Mouse (Mus musculus): ENCODE data around the gene Rnf126.

The Rnf126 gene

DNA sequence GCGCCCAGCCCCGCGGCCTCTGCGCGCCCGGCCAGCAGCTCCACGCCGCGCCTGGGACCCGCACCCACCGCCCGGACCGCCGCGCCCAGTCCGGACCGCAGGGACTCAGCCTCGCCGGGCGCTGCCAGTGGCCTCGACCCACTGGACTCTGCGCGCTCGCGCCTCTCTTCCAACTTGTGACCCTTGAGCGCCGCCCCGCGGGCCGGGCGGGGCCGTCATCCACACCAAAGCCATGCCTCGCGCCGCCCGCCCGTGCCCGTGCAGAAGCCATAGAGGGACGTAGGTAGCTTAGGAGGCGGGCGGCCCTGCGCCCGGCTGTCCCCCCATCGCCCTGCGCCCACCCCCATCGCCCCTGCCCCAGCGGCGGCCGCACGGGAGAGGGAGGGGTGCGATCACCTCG lies 31.4 kb downstream of the Rnf126 start:
- DNase-seq (ENCODE audit: extremely low read depth, low read depth) = no peak

DNA sequence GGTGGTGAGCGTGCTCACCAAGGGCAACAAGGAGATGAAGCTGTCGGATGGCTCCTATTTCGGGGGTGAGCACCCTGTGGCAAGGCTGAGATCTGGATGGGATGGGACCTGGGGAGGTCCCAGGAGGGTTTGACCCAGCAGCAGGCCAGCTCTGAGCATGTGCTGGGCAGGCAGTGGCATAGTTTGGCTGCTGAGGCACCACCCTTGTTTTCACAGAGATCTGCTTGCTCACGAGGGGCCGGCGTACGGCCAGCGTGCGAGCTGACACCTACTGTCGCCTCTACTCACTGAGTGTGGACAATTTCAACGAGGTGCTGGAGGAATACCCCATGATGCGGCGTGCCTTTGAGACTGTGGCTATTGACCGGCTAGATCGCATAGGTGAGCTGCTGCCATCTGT lies 32.9 kb downstream of the Rnf126 start:
- DNase-seq (ENCODE audit: extremely low read depth, low read depth) = no peak

DNA sequence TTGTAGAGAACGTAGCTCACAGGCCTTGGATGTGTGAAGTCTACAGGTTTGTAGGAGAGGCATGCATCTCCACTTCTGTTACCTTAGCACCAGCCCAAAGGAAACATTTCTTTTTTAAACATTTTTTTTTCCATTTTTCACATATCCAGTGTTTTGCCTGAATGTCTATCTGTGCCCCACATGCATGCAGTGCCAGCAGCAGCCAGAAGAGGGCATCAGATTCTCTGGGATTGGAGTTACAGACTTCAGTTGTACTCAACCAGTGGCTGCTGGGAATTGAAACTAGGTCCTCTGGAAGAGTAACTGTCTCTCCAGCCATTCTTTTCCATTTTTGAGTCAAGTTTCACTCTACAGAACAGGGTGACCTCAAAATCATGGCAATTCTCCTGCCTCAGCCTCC lies 34.3 kb downstream of the Rnf126 start:
- no peak for DNase-seq (ENCODE audit: extremely low read depth, low read depth)

DNA sequence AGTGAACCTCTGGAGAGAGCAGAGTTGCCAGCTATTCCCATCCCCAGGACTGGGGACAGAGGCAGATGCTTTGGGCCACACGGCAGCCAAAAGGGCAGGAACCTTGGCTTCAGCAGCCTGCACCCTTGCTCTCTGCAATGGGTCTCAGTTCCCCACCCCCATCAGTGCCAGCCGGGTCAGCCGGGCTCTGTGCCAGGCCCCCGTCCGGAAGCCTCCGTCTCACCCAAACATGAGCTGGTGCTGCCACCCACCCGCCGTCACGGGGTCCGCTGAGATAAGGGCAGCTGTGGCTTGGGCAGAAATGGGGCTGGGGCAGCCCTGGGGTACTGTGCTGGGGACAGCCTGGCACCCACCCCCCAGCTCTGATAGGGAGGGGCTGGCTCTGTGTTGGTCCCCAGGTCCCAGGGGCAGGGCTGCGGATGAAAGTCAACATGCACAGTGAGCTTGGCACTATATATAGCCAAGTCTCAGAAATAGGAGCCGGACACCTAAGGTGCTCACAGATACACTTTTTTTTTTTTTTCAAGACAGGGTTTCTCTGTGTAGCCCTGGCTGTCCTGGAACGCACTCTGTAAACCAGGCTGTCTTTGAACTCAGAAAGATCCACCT lies 37.3 kb downstream of the Rnf126 start:
- DNase-seq (ENCODE audit: extremely low read depth, low read depth) = no peak

DNA sequence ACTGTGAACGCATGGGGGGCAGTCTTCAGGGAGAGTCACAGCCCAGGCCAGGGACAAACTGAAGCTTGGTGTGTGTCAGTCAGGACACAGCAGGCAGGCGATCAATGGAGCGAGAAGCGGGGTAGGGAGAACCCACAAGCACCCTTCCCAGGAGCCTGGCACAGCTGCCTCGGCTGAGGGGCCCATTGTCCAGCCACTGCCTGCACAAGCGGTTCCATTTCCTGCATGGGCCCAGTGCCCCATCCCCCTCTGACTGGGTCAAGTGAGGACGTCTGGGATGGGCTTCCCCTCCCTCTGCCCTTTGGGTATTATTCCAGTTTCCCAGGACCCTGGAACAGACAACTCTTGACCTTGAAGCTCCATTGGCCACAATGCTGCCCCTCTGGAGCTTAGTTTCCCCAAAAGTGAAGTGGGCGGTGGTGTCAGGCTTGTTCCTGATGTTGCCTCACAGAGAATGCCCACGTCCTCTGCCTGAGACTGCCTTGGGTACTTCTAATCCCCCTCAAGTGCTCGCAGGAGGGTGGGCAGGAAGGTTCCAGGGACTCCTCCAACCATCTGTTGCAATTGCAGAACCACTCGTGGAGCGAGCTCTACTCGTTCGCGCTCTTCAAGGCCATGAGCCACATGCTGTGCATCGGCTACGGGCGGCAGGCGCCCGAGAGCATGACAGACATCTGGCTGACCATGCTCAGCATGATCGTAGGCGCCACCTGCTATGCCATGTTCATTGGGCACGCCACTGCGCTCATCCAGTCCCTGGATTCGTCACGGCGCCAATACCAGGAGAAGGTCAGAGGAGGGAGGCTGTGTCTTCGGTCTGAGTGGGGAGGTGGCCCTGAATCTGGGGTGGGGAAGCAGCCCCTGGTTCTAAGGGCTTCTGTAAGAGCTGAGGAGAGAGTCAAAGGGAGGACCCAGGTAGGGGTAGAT lies 38.2 kb downstream of the Rnf126 start:
- no peak for DNase-seq (ENCODE audit: extremely low read depth, low read depth)

DNA sequence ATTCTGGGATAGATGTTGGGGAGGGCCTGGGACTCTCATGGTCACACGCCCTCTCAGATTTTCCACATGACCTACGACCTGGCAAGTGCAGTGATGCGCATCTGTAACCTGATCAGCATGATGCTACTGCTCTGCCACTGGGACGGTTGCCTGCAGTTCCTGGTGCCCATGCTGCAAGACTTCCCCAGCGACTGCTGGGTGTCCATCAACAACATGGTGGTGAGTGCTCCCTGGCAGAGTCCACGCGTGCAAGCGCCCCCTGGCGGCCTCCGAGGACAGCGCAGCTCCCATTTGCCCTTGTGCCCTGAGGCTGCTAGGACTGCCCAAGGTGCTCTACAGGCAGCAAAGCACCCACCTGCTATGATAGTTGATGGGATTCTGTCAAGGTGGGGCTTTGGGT lies 40.7 kb downstream of the Rnf126 start:
- peak; percentile 37 for DNase-seq (ENCODE audit: extremely low read depth, low read depth)

DNA sequence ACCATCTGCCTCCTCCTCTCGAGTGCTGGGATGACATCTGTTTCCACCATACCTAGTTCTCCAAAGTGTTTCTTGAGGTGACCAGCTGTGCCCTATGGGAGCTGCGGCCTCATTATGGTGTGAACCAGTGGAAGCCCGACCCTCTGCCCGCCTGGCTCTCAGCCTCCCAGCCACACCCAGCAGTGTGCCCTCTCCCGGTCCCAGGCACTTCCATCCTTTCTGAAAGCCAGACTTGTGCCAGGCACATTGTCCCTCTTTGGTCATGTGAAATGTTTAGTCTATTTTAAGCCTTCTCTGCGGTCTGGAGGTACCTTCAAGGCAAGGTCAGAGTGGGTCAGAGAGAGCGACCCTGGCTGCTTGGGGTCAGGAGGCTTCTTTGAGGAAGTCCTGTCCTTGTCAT lies 43.1 kb downstream of the Rnf126 start:
- no peak for DNase-seq (ENCODE audit: extremely low read depth, low read depth)

DNA sequence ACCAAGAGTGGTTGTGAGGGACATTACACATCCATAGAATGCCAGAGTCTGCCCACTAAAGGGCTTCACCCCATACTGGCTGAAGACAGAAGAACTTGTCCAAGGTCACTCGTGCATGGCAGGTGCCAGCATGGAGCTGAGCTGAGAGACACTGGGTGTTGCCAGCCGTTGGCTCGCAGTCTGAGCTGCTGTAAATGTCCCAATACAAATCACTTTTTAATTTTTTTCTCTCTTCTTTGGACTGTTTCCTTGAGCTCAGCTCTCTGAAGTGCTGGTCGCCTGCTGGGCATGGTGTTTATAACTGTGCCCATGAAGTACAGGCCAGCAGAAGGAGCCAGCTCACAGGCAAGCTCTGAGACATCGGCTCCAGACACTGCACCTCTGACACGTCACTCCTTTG lies 43.7 kb downstream of the Rnf126 start:
- DNase-seq (ENCODE audit: extremely low read depth, low read depth) = no peak

DNA sequence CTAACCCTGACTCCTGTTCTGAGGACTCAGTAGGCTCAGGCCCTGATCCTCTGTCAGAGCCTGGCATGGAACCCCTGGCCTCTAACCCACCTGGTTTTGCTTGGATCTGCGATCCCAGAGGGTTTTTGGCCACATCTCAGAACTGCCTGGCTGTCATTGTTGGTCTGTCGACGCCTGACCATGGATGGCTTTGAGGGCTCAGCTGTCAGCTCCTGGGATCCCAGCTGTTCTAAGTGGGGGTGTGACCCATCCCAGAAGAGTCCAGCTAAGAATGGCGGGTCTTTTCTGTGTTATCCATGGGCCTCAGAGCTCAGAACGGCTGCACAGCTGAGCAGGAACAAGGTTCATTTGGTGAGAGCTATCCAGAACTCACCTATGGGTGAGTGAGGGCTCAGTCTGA lies 45.7 kb downstream of the Rnf126 start:
- no peak for DNase-seq (ENCODE audit: extremely low read depth, low read depth)

DNA sequence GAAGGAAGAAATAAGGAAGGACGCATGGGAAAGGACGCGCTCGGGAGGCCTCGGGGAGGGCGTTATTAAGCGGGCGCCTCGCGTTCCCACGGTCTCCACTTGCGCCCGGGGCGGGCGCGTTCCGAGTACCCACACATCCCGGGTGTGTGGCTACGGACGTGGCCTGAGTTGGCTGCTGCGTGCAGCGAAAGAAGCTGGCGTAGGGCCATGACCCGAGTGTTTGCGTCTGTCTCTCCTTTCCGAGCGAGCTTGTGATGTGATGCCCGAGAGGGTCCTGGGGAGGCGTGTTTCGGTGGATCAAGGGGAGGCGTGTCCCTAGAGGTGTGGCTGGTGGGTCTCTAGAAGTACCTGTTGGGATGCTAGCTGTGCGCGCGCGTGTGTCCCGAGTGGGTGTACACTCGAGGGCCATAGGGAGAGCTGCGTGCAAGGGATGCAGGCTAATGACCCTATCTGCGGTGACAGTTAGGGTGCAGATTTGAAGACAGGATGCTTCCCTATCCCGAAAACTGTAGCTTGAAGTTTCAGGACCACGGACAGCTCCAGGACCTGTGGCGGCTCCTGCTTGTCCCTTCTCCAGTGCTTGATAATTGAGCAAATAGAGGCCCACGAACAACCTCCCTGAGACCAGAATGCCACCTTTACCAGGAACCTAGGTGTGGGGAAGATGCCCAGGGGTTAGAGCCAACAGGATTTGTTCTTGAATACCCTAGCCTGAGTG lies 49.0 kb downstream of the Rnf126 start:
- peak; percentile 60 for DNase-seq (ENCODE audit: extremely low read depth, low read depth)

DNA sequence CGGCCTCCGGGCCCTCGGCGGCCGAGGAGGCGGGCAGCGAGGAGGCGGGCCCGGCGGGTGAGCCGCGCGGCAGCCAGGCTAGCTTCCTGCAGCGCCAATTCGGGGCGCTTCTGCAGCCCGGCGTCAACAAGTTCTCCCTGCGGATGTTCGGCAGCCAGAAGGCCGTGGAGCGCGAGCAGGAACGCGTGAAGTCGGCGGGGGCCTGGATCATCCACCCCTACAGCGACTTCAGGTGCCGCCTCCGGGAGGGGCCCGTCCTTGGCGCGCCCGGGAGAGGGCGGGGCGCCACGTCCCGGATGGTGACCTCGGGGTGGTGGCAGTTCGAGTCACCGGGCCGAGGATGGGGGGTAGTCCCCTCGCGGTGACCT lies 49.8 kb downstream of the Rnf126 start:
- DNase-seq (ENCODE audit: extremely low read depth, low read depth) = no peak

DNA sequence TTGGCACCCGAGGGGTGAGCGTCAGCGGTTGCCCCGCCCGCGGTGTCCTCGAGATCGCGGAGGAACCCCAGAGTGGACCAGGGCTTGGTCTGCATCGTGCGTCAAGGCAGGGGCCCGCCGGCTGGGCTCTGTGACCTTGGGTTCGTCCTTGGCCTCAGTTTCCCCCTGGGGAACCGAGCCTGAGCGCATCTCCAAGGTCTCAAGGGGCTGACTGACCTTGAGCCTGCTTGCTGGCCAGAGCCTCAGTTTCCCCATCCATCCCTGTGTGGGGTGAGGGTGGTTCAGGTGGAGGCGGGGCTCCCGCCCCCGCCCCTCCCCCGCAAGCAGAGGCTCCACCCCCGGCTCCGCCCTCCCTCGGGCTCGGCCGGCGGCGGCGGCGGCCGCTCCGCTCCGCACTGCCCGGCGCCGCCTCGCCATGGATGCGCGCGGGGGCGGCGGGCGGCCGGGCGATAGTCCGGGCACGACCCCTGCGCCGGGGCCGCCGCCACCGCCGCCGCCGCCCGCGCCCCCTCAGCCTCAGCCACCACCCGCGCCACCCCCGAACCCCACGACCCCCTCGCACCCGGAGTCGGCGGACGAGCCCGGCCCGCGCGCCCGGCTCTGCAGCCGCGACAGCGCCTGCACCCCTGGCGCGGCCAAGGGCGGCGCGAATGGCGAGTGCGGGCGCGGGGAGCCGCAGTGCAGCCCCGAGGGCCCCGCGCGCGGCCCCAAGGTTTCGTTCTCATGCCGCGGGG lies 50.3 kb downstream of the Rnf126 start, which contains the start of gene Hcn2:
Gene Hcn2 (plus strand): TSS at position 381 of the 734 bp plus-strand sequence.
- DNase-seq (ENCODE audit: extremely low read depth, low read depth) = no peak

DNA sequence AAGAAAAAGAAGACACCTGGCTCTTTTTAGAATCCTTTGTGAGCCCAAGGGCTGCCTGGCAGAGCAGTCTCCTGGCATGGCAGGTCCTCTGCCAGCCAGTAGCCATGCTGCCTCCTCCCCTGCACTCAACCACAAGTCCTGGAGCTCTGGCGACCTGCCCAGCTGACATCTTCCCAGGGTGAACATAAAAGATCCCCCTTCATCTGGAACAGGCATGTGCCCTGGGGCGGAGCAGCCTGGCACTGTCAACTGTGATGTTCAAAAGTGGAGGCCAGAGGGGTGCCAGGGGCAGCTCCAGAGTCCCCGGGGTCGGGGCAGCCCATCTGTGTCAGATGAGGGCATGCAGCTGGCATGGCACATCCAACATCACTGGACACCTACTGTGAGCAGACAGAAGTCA lies 51.8 kb downstream of the Rnf126 start:
- no peak for DNase-seq (ENCODE audit: extremely low read depth, low read depth)

DNA sequence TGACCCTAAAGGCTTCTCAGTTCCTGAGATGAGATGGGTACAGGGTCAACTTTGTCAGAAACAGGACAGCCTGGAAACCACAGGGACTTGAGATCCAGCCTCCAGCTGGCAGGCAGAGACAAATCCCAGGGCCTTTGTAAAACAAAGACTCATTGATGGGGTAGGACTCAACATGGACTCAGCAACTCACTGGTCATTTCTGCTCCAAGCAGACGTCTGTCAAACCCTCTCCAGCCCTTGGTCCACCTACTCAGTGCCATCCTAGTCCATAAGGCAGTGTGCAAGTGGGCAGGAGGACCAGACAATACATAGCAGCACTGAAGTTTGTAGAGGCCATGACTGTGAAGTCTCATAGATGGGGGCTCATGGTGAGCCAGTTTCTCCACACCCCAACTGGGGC lies 53.6 kb downstream of the Rnf126 start:
- DNase-seq (ENCODE audit: extremely low read depth, low read depth) = no peak

DNA sequence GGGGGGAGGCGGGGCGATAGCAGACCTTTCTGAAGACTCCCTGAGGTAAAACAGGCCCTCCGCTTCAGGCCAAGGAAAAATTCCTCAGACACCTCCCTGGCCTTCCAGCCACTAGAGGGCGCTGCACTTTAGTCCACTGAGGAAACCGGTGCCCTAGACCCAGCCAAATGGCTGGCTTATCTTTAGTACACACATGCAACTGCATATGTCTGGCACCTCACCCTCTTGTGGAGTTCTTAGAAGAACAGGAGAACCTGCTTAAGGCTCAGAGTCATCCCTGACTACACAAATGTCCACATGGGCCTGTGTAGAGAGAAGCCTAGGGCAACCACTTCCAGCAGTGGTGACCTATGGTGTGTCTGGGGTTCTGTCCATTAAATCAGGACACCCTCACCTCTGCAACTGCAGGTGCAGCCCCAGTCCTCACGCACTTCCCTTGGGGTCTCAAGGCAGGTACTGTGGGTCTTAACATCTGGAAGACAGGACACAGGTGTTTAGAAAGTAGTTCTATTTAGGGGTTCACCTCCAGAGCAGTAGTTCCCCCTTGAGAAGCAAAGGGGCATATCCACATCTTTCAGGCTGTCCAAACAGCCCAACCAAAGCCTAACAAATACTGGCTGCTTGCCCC lies 54.1 kb downstream of the Rnf126 start:
- DNase-seq (ENCODE audit: extremely low read depth, low read depth) = peak; percentile 90

DNA sequence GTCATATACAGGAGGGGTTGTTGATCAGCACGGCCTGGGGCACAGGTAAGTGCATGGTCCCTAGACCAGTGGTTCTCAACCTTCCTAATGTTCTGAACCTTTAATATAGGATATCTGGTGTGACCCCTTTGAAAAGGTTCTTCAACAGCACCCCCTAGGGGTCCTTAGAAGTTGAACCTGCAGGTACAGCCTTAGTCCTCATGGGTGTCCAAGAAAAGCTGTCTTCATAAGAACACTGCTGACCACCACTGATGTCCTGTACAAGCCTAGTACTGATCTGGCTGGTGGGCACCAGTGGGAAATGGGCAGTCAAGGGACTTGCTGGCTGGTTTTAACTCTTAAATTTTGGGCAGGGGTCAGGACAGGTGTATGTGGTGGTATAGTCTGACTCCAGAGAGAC lies 54.7 kb downstream of the Rnf126 start:
- no peak for DNase-seq (ENCODE audit: extremely low read depth, low read depth)

DNA sequence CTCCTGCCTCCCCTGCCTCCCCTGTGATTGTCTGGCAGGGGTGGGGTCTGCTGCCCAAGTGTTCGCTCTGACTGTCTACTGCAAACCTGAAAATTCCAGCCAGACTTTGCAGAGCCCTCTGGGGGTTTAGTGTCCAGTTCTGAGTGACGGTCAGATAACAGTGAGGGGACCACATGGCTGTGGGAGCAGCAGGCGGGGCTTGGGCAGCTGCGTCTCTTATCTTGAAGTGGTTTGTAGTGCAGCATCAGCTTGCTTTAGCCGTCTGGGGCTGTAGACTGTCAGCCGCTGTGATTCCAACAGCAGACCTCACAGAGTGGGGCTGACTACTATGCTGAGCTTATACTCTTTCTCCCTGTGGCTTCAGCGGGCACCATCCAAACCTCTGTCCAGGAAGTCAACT lies 57.4 kb downstream of the Rnf126 start:
- no peak for DNase-seq (ENCODE audit: extremely low read depth, low read depth)

DNA sequence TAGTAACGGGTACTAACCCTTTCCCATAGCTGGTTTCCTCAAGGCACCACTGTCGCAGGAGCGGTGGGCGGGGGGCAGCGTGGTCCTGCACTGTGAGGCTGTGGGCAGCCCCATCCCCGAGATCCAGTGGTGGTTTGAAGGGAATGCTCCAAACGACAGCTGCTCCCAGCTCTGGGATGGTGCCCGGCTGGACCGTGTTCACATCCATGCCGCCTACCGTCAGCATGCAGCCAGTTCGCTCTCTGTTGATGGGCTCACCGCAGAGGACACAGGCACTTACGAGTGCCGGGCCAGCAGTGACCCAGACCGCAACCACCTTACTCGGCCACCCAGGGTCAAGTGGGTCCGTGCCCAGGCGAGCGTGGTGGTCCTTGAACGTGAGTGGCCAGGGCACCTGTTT lies 58.1 kb downstream of the Rnf126 start:
- no peak for DNase-seq (ENCODE audit: extremely low read depth, low read depth)

Measured in MEL-GATA-1-ER (cell line).